Mouse (Mus musculus) ES-CJ7 (cell line): ENCODE results near the gene Lrrc28.
A peak's percentile ranks its signal among the peaks of the same experiment; 100 is the strongest.

Source experiments
- DNase-seq: peaks from one replicate; pipeline ENCODE4 v3.0.0; 2011; ENCODE audit warnings: low read depth, low spot score

Gene Lrrc28

DNA sequence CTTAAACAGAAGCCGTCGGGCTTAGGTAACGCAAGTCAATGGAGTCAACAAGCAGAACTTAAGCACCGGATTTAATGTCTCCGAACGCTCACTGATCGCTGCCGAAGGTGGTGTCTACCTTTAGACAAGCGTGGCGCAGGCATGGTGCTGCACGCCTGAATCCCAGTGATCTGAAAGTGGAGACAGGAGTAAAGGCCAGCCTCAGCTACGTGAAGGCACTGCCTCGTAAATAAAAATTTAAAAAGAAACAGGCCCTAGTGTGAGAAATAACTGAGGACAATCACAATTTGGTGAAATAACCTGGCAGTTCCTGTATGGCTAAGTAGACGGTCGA, 580 bp upstream of the Lrrc28 start:
- DNase-seq, result no peak

DNA sequence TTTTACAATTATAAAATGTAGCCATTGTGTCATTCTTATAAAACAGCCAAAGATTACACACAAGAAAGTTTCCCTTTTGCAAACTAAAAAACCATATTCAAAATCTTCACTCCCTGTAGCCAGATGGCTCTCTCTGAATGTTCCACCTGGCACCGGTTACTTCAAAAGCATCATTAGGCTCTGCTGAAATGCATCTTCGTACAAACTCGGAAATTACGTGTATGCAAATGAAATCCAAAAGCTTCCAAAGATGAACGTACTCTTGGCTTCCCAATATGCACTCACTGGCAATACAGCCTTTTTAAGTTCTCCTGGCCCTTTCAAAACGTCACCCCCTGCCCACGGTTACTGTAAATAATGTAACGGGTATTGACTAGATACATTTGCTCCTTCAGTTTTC, 777 bp downstream of the Lrrc28 start:
- no peak for DNase-seq

DNA sequence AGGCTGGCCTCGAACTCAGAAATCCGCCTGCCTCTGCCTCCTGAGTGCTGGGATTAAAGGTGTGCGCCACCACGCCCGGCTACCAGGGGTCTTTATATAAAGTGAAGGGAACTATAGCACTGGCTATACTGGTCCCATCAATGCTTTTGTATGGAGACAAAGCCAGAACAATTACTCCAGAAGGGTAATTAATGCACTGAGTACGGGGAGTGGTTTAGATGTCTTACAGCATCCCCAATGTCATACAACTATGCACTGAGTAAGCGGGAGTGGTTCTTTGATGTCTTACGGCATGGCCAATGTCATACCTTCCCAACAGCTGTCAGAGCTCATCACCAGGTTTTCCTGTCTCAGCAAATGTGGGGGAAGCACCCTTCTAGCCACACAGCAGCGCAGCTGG, 2.1 kb downstream of the Lrrc28 start:
- peak; percentile 58 for DNase-seq

DNA sequence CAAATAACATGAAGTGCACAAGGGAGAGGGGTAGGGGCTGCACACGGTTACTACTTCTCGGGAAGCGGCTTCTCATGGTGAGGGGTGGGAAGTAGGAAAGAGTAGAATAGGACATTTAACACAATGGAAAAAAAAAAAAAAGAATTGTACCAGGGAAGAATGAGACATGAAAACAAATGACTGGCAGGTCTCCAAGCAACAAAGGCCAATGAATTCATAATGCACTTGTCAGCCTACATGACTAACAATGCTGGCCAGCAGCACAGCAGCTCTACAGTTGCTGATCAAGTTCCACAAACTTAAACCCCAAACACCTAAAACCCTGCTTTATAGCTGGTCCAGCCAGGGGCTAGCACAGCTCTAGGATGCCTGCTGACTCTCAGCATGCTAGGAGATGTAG, 6.1 kb downstream of the Lrrc28 start:
- no peak for DNase-seq

DNA sequence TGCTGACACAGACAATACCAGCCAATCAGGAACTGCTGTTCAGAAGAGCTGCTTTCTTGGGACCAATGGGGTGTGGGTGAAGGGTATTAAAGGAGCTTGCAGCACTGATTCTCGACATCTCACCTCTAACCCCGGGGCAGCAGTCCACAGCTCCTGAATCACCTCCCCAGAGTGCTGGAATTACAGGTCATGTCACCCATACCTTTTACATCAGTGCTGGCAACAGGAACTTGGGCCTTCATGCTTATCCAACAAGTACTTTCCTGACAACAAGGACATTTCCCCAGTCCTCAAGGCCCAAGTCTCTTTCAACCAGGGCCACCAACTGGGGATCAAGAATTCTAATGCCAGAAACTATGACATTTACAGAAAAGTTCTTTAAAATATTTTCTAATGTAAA, 8.9 kb downstream of the Lrrc28 start:
- no peak for DNase-seq

DNA sequence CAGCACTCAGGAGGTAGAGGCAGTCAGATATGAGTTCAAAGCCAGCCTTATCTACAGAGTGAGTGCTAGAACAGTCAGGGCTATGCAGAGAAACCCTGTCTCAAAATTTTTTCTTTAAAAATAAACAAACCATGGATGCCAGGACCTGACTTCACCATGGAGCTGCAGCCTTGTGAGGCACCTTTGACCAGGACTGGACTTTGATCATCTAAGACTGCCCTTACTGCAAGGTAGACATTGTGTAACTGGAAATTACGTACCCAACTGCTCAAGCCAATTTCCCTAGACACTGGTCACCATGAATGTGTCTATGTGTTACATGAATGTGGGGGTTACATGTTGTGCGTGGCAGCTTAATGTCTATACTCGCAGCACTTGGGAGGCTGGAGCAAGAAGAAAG, 10.9 kb downstream of the Lrrc28 start:
- no peak for DNase-seq

DNA sequence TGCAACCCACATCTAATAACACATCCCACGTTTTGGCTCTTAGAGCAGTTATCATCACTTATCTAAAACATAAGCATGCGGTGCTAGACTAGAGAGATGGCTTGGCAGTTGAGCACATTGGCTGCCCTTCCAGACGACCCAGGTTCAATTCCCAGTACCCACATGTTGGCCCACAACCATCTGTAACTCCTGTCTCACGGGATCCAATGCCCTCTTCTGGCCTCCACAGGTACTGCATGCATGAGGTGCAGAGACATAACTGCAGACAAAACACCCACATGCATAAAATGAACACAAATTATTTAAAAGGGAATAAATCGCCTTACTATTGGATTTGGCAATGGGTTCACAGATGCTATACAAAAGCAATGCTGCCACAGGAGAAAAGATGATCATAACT, 12.7 kb downstream of the Lrrc28 start:
- peak; percentile 56 for DNase-seq

DNA sequence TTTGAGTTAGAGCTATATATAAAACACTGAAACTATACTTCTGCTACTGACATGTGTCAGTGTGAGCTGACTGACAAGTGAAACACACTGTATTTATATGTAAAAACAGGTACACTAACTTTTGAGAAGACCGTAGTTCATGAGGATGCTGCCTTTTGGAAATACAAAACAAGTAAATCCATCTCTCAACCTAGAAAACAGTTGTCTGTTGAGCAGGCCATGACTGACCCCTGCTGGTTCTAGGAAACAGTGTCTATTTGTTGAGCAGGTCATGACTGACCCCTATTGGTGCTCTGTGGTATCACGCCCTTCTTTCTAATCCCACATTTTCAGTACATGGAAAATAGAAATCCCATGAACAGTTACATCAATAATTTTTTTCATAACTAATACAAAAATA, 14.3 kb downstream of the Lrrc28 start:
- peak; percentile 83 for DNase-seq

DNA sequence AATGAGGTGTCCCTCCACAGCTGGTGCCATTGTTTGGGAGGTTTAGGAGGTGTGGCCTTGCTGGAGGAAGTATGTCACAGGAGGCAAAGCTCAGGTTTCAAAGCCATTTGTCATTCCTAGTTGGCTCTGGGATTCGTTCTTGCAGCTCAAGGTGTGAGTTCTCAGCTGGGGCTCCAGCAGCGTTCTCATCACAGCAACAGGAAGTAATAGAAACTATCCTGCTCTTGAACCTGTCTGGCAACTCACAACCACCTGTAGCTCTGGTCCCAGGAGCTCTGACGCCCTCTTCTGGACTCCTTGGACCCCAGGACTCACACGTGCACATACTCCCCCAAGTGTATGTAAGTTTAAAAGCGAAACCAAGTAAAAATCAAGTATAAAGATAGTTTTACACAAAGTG, 15.4 kb downstream of the Lrrc28 start:
- peak; percentile 75 for DNase-seq

DNA sequence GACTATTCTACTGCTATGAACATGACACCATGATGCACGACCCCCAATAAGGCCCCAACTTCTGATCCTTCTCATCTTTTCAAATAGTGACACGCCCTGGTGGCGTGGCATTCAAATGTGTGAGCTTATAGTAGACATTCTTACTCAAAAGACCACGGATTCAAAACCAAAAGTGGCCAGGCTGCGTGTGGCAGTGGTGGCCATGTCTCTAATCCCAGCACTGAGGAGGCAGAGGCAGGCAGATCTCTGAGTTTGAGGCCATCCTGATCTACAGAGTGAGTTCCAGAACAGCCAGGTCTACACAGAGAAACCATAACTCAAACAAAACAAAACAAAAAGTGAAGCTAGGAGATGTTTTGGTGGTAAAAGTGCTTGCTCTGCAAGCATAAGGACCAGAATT, 18.4 kb downstream of the Lrrc28 start:
- no peak for DNase-seq

DNA sequence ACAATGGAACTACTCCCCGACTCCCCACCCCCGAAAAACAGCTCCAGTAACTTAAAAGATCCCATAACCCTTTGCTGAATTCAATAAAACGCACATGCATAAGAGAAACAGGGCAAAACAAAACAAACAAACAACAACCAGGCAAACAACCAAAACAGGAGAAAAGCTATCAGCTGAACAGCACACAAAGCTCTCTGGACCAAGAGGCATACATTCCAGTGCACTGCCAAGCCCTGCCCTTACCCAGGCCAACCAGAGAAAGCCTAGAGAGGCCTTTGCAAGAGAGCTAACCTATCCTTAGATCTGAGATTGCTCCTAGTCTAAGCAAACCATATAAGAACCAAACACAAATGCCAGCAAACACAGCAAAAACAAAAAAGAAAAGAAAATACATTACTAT, 22.9 kb downstream of the Lrrc28 start:
- no peak for DNase-seq

DNA sequence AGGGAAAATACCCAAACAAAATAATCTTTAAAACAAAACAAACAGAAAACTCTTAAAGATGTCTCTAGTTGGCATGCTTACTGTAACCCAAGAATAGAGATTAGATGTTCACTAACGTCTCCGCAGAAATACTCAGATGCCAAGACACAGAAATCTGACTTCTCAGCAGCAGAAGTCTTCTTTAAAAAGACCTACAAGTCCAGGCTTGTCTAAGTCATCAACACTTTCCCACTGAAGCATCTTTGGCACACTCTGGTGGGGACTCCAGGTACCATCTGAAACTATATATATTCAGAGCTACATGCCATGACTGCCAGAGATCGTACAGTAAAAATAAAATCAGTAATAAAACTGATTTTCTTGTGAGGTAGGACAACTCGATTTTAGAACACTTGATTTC, 25.2 kb downstream of the Lrrc28 start:
- peak; percentile 45 for DNase-seq

DNA sequence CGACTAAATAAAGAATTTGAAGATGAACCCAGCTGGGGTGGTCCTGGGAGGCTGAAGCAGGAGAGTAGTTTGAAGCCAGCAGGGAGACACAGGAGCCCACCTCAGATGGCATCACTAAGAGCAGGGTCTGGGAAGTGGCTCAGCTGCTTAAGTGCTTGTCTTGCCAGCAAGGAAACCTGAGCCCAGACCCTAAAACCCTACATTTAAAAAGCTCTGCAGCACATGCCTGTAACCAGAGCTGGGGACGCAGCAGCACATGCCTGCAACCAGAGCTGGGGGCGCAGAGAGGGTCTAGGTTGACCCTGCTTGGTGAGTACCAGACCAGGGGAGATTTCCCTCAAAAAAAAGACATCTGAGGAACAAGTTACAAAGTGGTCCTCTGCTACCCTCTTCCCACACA, 26.8 kb downstream of the Lrrc28 start:
- no peak for DNase-seq

DNA sequence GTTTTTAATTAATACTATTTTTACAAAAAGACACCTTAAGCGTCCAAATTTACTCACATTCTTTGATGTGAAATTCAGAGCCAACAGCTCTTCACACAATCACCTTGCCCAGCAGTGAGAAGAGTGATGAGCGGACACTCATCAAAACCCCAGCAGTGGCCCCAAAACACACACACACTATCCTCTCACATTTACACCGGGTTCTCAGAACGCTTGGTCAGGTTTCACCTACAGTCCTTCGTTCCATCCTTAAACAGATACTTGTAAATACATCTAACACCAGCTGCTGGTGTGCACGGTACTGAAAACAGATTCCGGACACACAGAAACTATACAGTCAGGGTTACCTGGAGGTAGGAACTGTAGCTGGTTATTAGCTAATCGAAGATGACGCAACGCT, 27.4 kb downstream of the Lrrc28 start:
- no peak for DNase-seq

DNA sequence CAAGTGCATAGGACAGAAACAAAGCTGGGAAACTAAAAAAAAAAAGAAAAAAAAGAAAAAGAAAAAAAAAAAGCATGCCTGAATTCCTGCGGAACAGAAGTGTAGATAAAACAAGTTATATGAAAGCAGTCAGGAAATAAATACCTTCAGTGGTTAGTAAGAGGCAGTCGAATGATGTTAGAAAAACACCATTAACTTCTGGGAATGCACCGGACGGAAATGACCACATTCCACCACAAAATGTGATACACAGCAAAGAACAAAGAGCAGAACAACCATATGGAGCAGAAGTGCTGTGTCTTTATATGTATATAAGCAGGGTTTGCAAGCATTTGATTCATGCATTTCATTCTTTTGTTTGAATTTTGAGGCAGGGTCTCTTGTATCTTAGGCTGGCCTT, 28.2 kb downstream of the Lrrc28 start:
- no peak for DNase-seq

DNA sequence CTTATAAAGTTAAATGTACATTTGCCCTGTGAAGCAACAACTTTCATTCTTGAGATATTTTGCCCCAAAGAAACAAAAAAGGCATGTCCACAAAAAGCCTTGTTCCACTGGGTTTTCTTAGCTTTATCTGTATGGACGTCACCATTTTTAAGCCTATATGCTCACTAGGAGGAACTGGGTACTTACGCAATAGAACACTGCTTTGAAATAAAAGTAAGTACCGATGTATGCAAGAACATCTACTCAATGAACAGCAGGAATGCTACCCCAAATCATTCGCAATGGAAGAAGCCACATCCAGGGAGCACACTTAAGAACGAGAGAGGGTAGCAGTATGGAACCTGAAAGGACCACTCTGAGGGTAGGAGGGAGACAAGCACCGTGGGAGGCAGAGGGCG, 30.6 kb downstream of the Lrrc28 start:
- DNase-seq, result no peak

DNA sequence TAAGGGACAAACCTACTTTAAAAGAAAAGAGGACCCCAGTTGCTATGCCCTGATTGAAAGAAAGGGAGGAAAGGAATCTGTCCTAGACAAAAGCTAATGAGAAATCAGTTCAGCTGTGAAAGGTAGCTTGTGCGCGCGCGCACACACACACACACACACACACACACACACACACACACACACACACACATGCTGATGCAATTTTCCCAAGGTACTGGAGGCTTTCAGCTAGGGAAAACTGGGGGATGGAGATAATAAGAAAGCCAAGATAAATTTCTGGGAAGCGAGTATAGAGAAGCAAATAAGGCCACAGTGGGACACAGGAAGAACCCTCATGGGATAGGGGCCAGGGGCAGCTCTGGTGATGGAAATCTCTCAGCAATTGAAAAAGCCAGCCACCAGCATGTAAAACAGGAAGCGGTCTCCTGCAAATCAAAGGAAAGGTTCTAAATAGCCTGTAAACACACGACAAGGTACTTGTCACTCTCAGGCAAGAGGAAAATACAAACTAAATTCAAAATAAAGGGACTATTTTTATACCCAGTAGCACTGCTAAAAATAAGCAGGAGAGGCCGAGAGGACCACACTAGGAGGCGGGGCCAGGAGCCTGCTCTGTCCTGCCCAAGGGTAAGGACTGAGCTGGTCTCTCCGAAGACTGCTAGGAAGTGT, 31.1 kb downstream of the Lrrc28 start:
- DNase-seq, result no peak

DNA sequence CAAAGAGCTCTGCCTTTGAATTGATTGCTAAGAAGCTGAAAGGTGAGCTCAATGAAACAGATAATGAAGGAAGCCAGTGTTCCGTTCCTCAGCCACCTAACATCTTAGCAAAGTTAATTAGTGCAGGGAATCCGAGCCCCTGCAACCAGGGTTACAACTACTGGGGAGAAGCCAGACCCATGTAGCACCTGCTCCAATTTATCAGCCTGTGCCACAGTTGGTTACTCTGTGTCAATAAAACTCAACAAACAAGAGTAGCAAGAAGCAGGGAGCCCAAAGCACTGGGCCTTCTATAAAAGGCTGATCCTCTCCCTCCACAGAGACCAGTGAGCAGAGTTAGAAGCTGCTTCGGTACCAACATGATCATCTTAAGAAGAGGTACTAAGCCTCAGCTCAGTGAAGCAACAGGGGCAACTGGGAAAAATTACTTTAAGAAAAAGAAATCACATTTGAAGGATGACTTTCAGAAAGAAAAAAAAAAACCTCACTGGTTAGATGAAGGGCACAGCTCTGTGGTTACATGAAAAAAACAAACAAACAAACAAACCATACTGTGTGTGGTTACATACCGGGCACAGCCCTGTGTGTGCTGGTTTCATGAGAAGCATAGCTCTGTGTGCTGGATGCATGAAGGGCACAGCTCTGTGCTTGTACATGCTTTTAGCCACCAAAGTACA, 36.6 kb downstream of the Lrrc28 start:
- DNase-seq, result no peak

DNA sequence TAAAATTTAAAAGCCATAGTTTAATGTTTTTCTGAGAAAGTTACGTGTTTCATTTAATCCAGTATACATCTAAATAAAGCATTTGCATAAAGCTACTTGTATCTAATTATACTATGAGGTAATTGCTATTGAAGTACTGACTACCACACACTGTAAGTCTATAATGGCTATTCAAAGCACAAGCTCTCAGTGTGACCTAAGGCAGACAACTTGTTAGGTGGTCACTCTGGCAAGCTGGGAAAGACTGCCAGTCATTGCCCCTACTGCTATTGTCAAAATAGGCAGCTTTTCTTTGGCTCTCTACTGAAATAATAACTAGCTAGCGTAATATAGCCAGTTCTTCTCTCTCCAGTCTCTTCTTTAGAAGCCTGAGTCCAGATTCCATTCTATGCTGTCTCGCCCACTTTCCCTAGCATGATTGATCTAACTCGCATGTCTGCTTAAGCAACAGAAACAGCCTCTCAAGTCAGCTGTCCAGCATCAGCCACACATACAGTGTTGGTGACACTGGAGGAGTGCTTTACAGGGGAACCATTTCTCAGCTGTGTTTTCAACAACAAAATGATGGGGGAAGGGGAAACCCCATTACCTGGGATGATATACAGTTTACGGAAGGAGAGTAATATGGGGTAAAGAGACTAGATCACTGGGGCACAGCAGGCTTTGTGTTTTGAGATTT, 37.3 kb downstream of the Lrrc28 start:
- no peak for DNase-seq

DNA sequence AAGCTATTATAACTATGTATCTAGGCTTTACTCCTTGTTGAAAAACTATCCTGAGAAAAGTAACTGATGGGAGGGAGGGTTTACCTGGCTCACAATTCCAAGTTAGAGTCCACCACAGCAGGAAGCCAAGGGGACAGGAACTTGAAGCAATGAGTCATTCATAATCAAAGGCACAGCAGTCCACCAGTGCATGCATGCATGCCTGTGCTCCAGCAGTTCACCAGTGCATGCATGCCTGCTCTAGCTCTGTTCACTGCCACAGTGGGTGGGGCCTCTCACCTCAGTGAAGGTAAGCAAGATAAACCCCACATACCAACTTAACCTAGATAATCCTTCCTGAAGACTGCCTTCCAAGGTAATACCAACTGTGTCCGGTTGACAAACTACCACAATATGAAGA, 38.8 kb downstream of the Lrrc28 start:
- DNase-seq, result no peak

DNA sequence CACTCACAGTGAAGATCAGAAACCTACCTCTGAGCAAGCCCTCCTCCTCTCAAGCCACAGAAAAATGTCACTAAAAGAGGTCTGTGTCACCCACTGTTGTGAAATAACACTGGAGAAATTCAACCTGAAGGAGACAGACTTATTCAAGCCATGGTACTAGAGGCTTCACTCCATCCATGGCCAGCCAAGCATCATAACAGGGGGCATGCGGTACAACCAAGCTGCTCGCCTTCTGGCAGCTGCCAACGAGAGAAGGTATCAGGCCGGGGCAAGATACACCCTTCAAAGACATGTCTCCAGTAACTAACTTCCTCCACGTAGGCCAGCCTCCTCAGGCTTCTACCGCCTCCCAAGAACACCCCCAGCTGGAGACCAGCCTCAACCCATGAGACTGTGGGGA, 40.0 kb downstream of the Lrrc28 start:
- no peak for DNase-seq

DNA sequence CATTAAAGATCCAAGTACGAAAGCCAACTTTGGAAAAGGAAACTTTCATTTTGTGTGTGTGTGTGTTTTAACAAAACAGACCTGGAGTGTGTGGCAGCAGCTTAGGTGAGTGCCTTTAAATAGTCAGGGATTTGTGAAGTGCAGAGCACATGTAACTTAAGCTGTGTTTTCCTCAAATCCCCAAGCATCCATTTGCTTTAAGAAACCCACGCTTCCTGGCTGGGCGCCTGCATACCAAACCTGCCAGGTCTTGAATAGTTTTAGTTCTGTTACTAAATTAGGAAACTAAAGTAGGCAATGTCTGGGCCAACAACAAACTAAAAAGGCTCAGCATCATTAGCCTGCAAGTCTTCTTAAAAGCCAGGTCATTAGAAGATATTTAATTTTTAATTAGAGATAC, 47.0 kb downstream of the Lrrc28 start:
- DNase-seq, result no peak

DNA sequence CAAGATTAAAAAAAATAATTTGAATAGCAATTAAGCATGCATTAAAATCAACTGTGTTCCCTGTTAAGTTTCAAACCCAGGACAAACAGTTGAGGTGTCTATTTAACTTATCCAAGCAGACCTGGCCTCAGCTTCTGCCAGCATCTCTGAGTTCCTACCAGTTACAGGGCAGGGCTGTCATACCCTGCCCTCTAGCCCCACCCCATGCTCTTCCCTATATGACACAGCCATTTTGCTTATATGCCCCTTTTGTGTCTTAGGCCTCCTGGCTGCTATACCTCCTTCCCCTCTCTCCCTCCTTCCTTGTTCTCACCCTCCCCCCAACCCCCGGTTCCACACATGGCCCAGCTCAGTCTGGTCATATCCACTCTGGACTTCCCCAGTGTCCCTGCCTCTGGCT, 48.1 kb downstream of the Lrrc28 start:
- DNase-seq, result no peak
